In the genomic region with DNA sequence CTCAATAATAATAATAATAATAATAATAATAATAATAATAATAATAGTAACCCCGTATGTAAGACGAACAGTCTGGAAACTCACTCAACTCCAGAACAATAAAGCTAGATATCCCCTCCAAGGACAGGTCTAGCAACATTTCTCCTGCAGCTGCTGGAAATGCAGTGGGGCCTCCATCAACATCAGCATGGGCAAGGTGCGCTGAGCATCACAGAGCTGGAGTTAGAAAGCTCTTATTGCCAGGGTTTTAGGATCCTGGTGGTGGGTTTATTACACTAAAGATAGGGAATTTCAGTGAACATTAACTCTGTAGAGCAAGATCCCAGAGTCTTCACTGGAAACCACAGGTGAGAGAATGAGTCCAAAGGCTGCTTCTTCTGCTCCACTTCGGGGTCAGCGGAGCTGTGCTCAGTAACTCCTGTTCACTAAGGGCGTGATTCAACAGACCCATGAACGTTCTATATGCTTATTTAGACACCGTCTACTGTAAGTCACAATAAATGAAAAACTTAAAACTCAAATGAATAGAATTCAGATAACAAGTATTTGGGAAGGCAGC, we compare ENCODE assay signal across 19 mouse cellular contexts.
"Had no signal": no experiment of that assay in that cellular context is flagged by ENCODE, and none has a peak within 500 bp of the region (broad histone marks: within the 10 kb centered on the region; RNA-seq: fewer than 3 reads in every experiment).

No protein-coding gene starts in this region.

- H3K4me2 ChIP-seq: liver, embryonic 13.5 days; midbrain, embryonic 12.5 days; midbrain, embryonic 15.5 days; neural tube, embryonic 12.5 days; neural tube, embryonic 15.5 days had no signal

- DNase-seq: kidney, postnatal 14 days; layer of hippocampus, postnatal 36 days; liver, embryonic 13.5 days; lung, adult 2 months; lung, postnatal 14 days; lung, postnatal 4 days; right cerebral cortex, adult 18-20 months; right cerebral cortex, postnatal 14 days; right cerebral cortex, postnatal 4 days; thymus, adult 2 months; thymus, postnatal 14 days; thymus, postnatal 4 days had no signal

- H3K9ac ChIP-seq: liver, embryonic 13.5 days; midbrain, embryonic 12.5 days; midbrain, embryonic 15.5 days; neural tube, embryonic 12.5 days; neural tube, embryonic 15.5 days had no signal

- H3K4me1 ChIP-seq: liver, embryonic 13.5 days; midbrain, embryonic 12.5 days; midbrain, embryonic 15.5 days; neural tube, embryonic 12.5 days had no signal

- H3K36me3 ChIP-seq: liver, embryonic 13.5 days; midbrain, embryonic 12.5 days; midbrain, embryonic 15.5 days; neural tube, embryonic 12.5 days; neural tube, embryonic 15.5 days had no signal

- H3K27me3 ChIP-seq: liver, embryonic 13.5 days; midbrain, embryonic 12.5 days; midbrain, embryonic 15.5 days; neural tube, embryonic 12.5 days; neural tube, embryonic 15.5 days had no signal

- H3K27ac ChIP-seq: left cerebral cortex, adult 2 months; liver, embryonic 13.5 days; midbrain, embryonic 12.5 days; midbrain, embryonic 15.5 days; neural tube, embryonic 12.5 days; neural tube, embryonic 15.5 days; stomach, postnatal 0 days had no signal

- H3K4me3 ChIP-seq: left cerebral cortex, adult 2 months; liver, embryonic 13.5 days; midbrain, embryonic 12.5 days; midbrain, embryonic 15.5 days; neural tube, embryonic 12.5 days; neural tube, embryonic 15.5 days had no signal

- ATAC-seq: inflammation-experienced regulatory T-cells, adult 6 months; midbrain, embryonic 15.5 days had no signal

- H3K9me3 ChIP-seq: liver, embryonic 13.5 days; midbrain, embryonic 12.5 days; midbrain, embryonic 15.5 days; neural tube, embryonic 12.5 days; neural tube, embryonic 15.5 days had no signal
